Mouse (Mus musculus) midbrain, embryonic 11.5 days (tissue): ENCODE data around the gene Parp16. TPM values are rescaled to one million over a fixed set of nuclear protein-coding genes. Genes with fewer than 3 reads are reported as not detected.

Source experiments
- ATAC-seq: fragments of 200-750 bp; cut with Nextera tagmentation; 2 replicates; pipeline ENCODE4 v1.8.0; 2017; ENCODE audit warnings: moderate TSS enrichment, moderate library complexity; ENCODE audit not compliant: low FRiP score
- DNase-seq: peaks from one replicate; pipeline ENCODE4 v3.0.0; 2015; ENCODE audit warnings: low spot score; ENCODE audit errors: missing footprints
- H3K27ac ChIP-seq: fragments of 300-500 bp; sonication (generic); 2 replicates; pipeline ENCODE4 v1.5.1; 2014; ENCODE audit warnings: low read depth, low read length
- H3K27me3 ChIP-seq: fragments of 300-500 bp; sonication (generic); 2 replicates; pipeline ENCODE4 v1.6.1; 2014; ENCODE audit warnings: mild to moderate bottlenecking, low read length, moderate library complexity, mixed read lengths; ENCODE audit not compliant: control insufficient read depth, insufficient read depth
- H3K36me3 ChIP-seq: fragments of 300-500 bp; sonication (generic); 2 replicates; pipeline ENCODE4 v1.6.1; 2014; ENCODE audit warnings: mild to moderate bottlenecking, low read length, moderate library complexity, mixed read lengths; ENCODE audit not compliant: control insufficient read depth, insufficient read depth
- H3K4me1 ChIP-seq: fragments of 300-500 bp; sonication (generic); 2 replicates; pipeline ENCODE4 v1.6.1; 2014; ENCODE audit warnings: low read length; ENCODE audit not compliant: control insufficient read depth, insufficient read depth
- H3K4me2 ChIP-seq: fragments of 300-500 bp; sonication (generic); 2 replicates; pipeline ENCODE4 v1.6.1; 2014; ENCODE audit warnings: mild to moderate bottlenecking, moderate library complexity
- H3K4me3 ChIP-seq: fragments of 300-500 bp; sonication (generic); 2 replicates; pipeline ENCODE4 v1.5.1; 2014; ENCODE audit warnings: low read depth, low read length
- H3K9ac ChIP-seq: fragments of 300-500 bp; sonication (generic); 2 replicates; pipeline ENCODE4 v1.6.1; 2014; ENCODE audit warnings: low read length
- H3K9me3 ChIP-seq: fragments of 300-500 bp; sonication (generic); 2 replicates; pipeline ENCODE4 v1.6.1; 2016; ENCODE audit warnings: low read length; ENCODE audit not compliant: control insufficient read depth
- WGBS: fragments of 180-500 bp; shearing (Covaris S2); extraction: QIAGEN DNeasy Blood & Tissue Kit; methylation state at CpG from one replicate; pipeline ENCODE4 v1.1.7; 2014; 5-methylcytosine and 5-hydroxymethylcytosine counted together
- polyA plus RNA-seq: library from polyadenylated mRNA; unstranded; fragments of >200 nt; fragmentation: Nextera tagmentation; extraction: Ambion mirVana; gene quantifications from 2 replicates; pipeline ENCODE4 v1.2.1, GENCODE M21; 2014

The Parp16 gene
- polyA plus RNA-seq, 1 experiment from 2014 or later: 6.4 TPM

DNA sequence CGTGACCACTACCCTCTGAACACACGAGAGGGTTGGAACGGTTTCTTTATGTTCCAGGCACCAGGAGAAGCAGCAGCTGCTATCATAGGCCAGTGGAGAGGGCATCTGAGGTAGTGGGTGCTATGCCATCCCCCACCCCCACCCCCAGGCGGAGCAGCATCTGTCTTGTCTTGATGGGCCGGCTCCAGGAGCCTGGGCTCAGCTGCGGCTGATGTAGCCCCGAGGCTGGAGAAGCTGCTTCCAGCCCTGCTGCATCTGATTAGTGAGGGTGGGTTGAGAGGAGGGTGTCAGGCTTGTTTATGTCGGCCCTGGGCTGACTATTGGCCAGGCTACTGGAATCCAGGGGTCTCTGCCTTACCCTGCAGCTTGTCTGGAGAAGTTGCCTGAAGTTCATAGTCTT lies 36.1 kb downstream of the Parp16 start:
- H3K4me2 ChIP-seq: no peak overlapping the region
- no peak for ATAC-seq
- DNase-seq: no peak
- H3K27me3 ChIP-seq: no peaks in the 10 kb centered on the region
- H3K27ac ChIP-seq: no peak overlapping the region
- 77% methylated on average over 8 of the region's 8 CpGs for WGBS
- no peaks in the 10 kb centered on the region for H3K9me3 ChIP-seq
- no peaks in the 10 kb centered on the region for H3K36me3 ChIP-seq
- no peak overlapping the region for H3K9ac ChIP-seq
- H3K4me1 ChIP-seq: no peaks in the 10 kb centered on the region
- H3K4me3 ChIP-seq: no peak overlapping the region

DNA sequence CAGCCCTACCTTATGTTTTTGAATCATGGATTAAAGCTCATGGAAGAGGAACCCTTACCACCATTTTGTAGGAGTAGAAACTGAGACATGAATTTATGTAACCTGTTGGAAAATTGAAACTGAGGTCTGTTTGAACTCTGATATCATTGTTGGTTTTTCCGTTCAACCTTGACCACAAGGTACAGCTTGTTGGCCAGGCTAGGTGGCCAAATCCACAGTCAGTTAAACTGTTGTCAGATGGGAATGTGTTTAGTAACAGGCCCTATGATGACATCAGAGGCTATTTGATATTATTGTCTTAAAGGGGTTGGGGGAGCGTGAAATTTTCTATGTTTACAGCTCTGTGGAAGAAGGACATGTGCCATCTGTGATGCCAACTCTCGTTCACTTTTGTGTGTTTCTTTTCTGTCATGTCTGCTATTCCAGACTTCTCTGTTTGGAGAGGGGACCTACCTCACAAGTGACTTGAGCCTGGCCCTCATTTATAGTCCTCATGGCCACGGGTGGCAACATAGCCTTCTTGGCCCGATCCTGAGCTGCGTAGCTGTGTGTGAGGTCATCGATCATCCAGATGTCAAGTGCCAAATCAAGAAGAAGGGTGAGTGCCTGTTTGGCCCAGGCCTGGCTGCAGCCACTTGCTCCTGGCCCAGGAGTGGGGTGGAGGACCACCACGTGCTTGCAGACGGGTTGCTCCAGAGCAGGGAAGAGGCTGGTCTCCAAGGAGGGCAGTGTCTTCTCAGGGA lies 38.3 kb downstream of the Parp16 start:
- Histone ChIP-seq H3K9me3 (no peaks in the 10 kb centered on the region), H3K27ac (no peak overlapping the region), H3K4me2 (no peak overlapping the region), H3K4me1 (no peaks in the 10 kb centered on the region), H3K36me3 (no peaks in the 10 kb centered on the region), H3K4me3 (no peak overlapping the region), H3K27me3 (no peaks in the 10 kb centered on the region), H3K9ac (no peak overlapping the region)
- no peak for DNase-seq
- no peak for ATAC-seq
- WGBS: 89% methylated on average over 9 of the region's 9 CpGs

DNA sequence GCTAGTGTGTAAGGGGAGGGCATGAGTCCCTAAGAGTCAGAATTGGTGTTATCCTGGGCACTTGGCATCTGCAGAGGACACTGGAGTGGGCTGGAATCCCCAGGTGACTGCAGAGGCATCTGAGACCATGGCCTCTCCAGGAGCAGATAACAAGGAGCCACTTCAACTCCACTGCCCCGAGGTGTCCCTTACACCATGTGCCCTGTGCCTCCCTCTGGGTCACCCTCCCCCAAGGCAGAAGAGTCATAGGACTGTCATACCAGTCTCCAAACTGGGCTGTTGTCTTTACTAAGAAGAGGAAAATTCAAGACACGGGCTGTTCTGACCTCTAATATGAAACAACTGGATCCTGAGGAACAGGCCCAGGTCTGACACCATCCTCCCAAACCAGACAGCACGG lies 39.6 kb downstream of the Parp16 start:
- no peak for ATAC-seq

DNA sequence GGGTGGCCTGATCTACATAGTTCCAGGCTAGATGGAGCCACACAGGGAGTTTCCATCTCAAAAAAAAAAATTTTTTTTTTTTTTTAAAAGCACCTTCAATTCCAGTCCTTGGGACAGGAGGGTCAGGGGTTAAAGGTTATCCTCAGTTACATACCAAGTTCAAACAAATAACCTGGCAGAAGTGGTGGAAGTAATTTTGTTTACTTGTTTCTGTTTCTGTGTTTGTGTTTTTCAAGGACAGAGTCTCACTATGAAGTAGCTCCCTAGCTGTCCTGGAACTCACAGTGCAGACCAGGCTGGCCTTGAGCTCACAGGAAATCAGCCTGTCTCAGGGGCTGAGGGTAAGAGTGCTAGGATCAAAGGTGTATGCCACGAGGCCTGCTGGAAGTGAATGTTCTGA lies 40.4 kb downstream of the Parp16 start:
- ATAC-seq: no peak

More for the DNA sequence above, 39.6 kb downstream of the Parp16 start:
- Histone ChIP-seq H3K4me1 (no peaks in the 10 kb centered on the region), H3K4me3 (no peak overlapping the region), H3K36me3 (no peaks in the 10 kb centered on the region), H3K9ac (no peak overlapping the region), H3K9me3 (no peaks in the 10 kb centered on the region), H3K27me3 (no peaks in the 10 kb centered on the region), H3K4me2 (no peak overlapping the region), H3K27ac (no peak overlapping the region)
- WGBS: 80% methylated on average over 3 of the region's 3 CpGs
- no peak for DNase-seq

DNA sequence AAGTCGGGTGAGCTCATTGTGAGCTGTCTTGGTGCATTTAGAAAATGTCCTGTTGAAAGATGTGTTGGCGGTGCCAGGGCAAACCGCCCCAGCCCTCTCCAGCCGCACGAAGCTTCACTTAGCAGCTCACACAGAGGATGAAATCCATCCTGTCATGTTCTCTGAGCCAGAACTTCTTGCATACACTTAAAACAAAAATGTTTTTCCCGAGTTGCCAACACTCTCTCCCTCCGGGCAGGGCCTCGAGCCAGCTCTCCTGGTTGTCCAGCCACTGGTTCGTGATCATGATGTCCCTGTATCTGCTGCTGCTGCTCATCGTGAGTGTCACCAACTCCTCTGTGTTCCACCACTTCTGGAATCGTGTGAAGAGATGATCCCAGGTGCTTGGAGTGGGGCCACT lies 42.5 kb downstream of the Parp16 start:
- no peaks in the 10 kb centered on the region for H3K9me3 ChIP-seq
- no peak overlapping the region for H3K4me2 ChIP-seq
- no peak for DNase-seq
- no peaks in the 10 kb centered on the region for H3K27me3 ChIP-seq
- no peaks in the 10 kb centered on the region for H3K36me3 ChIP-seq
- 87% methylated on average over 11 of the region's 11 CpGs for WGBS
- no peak overlapping the region for H3K4me3 ChIP-seq
- no peak overlapping the region for H3K9ac ChIP-seq
- ATAC-seq: no peak
- no peak overlapping the region for H3K27ac ChIP-seq
- H3K4me1 ChIP-seq: no peaks in the 10 kb centered on the region

More for the DNA sequence above, 40.4 kb downstream of the Parp16 start:
- no peaks in the 10 kb centered on the region for H3K27me3 ChIP-seq
- H3K36me3 ChIP-seq: no peaks in the 10 kb centered on the region
- H3K27ac ChIP-seq: no peak overlapping the region
- H3K4me3 ChIP-seq: no peak overlapping the region
- no peaks in the 10 kb centered on the region for H3K4me1 ChIP-seq
- H3K9ac ChIP-seq: no peak overlapping the region
- no peak for DNase-seq
- H3K9me3 ChIP-seq: no peaks in the 10 kb centered on the region
- WGBS: 56% methylated on average over 1 of the region's 1 CpGs
- H3K4me2 ChIP-seq: no peak overlapping the region

DNA sequence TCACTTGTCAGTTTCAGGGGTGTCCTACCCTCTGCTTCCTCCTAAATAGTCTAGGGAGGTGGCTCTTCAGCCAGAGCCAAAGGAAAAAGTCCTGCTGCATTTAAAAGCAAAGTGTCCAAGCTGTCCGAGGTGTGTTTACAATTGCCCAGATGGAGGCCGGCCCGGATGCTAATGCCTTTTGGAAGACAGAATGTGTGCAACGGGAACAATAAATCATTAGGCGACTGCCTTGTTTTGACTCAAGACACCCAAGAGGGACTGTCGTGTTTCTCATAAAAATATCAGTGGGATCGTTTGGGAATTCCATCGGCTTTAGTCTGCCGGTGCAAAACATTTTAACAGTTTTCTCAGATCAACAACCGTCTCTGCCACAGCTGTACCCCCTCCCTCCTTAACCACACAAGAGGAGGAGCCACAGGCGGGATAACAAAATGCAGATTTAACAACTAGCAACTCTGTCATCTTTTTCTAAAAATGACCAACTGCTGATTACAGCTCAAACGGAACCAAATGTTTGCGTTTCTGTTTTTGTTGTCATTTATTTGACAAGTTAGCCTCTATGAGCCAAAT lies 43.1 kb downstream of the Parp16 start:
- ATAC-seq (no peak), DNase-seq (no peak)
- 82% methylated on average over 13 of the region's 13 CpGs for WGBS
- Histone ChIP-seq H3K4me1 (peaks cover 3% of the 10 kb centered on the region), H3K9me3 (no peaks in the 10 kb centered on the region), H3K27me3 (no peaks in the 10 kb centered on the region), H3K27ac (no peak overlapping the region), H3K9ac (no peak overlapping the region), H3K4me3 (no peak overlapping the region), H3K4me2 (no peak overlapping the region), H3K36me3 (no peaks in the 10 kb centered on the region)

DNA sequence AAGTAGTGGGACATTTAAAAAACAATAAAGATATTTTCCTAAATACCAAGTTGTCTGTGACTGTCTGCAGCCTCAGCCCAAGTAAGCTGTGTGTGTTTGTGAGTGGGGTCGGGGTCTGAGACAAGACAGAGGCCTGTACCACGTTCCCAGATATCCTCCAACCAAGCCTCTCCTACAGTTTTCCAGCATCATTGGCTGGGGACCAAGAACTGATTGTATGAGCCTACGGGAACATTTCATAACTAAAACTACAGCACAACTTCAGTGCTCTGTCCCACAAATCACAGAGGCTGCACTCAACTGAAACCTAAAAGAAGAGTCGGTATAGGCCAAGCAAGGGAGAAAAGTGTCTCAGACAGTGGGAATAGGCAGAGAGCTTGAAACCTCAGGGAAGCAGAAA lies 44.0 kb downstream of the Parp16 start:
- H3K4me1 ChIP-seq: peaks cover 4% of the 10 kb centered on the region
- ATAC-seq: no peak
- no peak overlapping the region for H3K9ac ChIP-seq
- no peak overlapping the region for H3K4me2 ChIP-seq
- peak; percentile 57 for DNase-seq
- no peak overlapping the region for H3K27ac ChIP-seq
- no peaks in the 10 kb centered on the region for H3K27me3 ChIP-seq
- H3K36me3 ChIP-seq: no peaks in the 10 kb centered on the region
- H3K4me3 ChIP-seq: no peak overlapping the region
- 96% methylated on average over 4 of the region's 4 CpGs for WGBS
- no peaks in the 10 kb centered on the region for H3K9me3 ChIP-seq

DNA sequence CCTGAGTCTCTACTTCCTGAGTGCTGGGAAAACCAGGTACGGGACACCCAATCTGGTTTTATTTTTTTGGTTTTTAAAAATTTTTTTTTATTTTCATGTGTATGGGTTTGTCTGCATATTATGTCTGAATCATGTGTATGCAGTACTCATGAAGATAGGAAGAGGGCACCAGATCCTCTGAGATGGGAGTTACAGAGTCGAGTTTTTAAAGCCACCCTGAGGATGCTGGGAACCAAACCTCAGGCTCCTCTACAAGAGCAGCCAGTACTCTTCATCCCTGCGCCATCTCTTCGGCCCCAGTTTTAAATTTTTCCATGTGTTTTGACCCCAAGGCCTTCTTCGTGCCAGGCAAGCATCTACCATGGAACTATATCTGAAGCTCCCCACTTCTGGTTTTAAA lies 44.6 kb downstream of the Parp16 start:
- Histone ChIP-seq H3K4me1 (peaks cover 4% of the 10 kb centered on the region), H3K9ac (no peak overlapping the region), H3K27ac (no peak overlapping the region), H3K36me3 (no peaks in the 10 kb centered on the region), H3K4me3 (no peak overlapping the region), H3K9me3 (no peaks in the 10 kb centered on the region), H3K27me3 (no peaks in the 10 kb centered on the region), H3K4me2 (no peak overlapping the region)
- 88% methylated on average over 5 of the region's 5 CpGs for WGBS
- no peak for ATAC-seq
- DNase-seq: peak; percentile 41

DNA sequence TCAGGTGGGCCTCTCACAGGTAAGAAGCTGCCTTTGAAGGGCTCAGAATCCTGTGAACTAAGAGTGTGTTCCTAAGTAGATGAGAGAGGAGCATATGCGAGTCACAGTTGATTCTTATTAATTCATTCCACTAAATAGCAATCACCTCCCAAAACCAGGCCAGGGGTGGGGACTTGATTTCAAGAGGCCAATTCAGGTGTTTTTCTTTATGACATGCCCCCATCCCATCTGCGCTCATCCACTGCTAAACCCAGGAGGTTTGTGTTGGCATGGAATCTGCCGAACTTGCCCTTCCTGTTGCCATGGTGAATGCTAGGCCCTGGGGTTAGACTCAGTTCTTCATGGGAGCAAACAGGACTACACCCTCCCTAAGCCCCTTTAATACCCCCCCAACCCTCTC lies 45.4 kb downstream of the Parp16 start:
- DNase-seq (peak; percentile 70), ATAC-seq (0 out of 2 replicates have a peak, but pooled peaks have one; percentile 27)
- Histone ChIP-seq H3K4me1 (peaks cover 4% of the 10 kb centered on the region), H3K27ac (no peak overlapping the region), H3K9ac (no peak overlapping the region), H3K4me2 (no peak overlapping the region), H3K36me3 (no peaks in the 10 kb centered on the region), H3K27me3 (no peaks in the 10 kb centered on the region), H3K9me3 (no peaks in the 10 kb centered on the region), H3K4me3 (no peak overlapping the region)
- 77% methylated on average over 3 of the region's 3 CpGs for WGBS
